Mouse (Mus musculus) lung, embryonic 14.5 days (tissue): Measurements from ENCODE around the gene 4930404H24Rik. TPM values are rescaled to one million over a fixed set of nuclear protein-coding genes. Genes with fewer than 3 reads are reported as not detected.

ENCODE experiments used
- ATAC-seq: fragments of 200-750 bp; cut with Nextera tagmentation; 2 replicates; pipeline ENCODE4 v1.8.0; 2017; ENCODE audit warnings: mild to moderate bottlenecking, moderate TSS enrichment, moderate library complexity; ENCODE audit not compliant: insufficient read depth
- DNase-seq: peaks from one replicate; pipeline ENCODE4 v3.0.0-alpha.2; 2015
- H3K27ac ChIP-seq: fragments of 300-500 bp; sonication (generic); 2 replicates; pipeline ENCODE4 v1.5.1; 2014; ENCODE audit warnings: low read depth, mild to moderate bottlenecking, moderate library complexity
- H3K27me3 ChIP-seq: fragments of 300-500 bp; sonication (generic); 2 replicates; pipeline ENCODE4 v1.6.1; 2014; ENCODE audit warnings: low read length, control low read depth; ENCODE audit not compliant: insufficient read depth
- H3K36me3 ChIP-seq: fragments of 300-500 bp; sonication (generic); 2 replicates; pipeline ENCODE4 v1.6.1; 2014; ENCODE audit warnings: control low read depth; ENCODE audit not compliant: insufficient read depth
- H3K4me1 ChIP-seq: fragments of 300-500 bp; sonication (generic); 2 replicates; pipeline ENCODE4 v1.6.1; 2014; ENCODE audit warnings: antibody characterized with exemption, control low read depth; ENCODE audit not compliant: insufficient read depth
- H3K4me2 ChIP-seq: fragments of 300-500 bp; sonication (generic); 2 replicates; pipeline ENCODE4 v1.6.1; 2014; ENCODE audit warnings: mild to moderate bottlenecking
- H3K4me3 ChIP-seq: fragments of 300-500 bp; sonication (generic); 2 replicates; pipeline ENCODE4 v1.5.1; 2014; ENCODE audit warnings: low read depth, low read length
- H3K9ac ChIP-seq: fragments of 300-500 bp; sonication (generic); 2 replicates; pipeline ENCODE4 v1.6.1; 2014
- H3K9me3 ChIP-seq: fragments of 300-500 bp; sonication (generic); 2 replicates; pipeline ENCODE4 v1.6.1; 2016; ENCODE audit warnings: low read depth, low read length, control low read depth
- CTCF ChIP-seq: IDR thresholded peaks from 2 replicates; pipeline ENCODE4 v1.5.1; 2016; ENCODE audit warnings: antibody characterized with exemption, low read depth
- WGBS: fragments of 180-500 bp; shearing (Covaris S2); extraction: QIAGEN DNeasy Blood & Tissue Kit; methylation state at CpG from one replicate; pipeline ENCODE4 v1.1.7; 2014; 5-methylcytosine and 5-hydroxymethylcytosine counted together
- polyA plus RNA-seq: library from polyadenylated mRNA; unstranded; fragments of >200 nt; fragmentation: Nextera tagmentation; extraction: Ambion mirVana; gene quantifications from 2 replicates; pipeline ENCODE4 v1.2.1, GENCODE M21; 2014

The 4930404H24Rik gene
- polyA plus RNA-seq, 1 experiment from 2014 or later, result not detected

DNA sequence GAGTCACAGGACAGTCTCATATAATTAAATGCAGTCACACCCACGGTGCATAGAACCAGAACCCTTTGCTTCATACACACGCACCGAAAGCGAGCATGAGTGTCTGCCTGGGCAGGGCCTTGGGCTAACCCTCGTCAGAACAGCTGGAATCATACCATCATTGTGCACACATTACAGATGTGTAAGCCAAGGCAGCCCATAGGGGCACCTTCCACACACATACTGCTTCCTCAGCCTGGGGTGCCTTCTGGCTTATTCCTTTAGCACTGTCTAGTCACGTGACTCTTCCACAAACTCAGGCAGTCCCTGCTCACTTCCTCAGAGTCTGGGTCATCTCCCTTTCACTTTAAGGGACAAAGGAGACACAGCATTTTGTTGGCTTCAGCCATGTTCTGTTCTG lies 3.7 kb downstream of the 4930404H24Rik start:
- WGBS, result 81% methylated on average over 6 of the region's 6 CpGs

GRCm38 (mm10) chr2:153496898-153497297 lies 4.3 kb downstream of the 4930404H24Rik start:
- no peak overlapping the region for H3K9ac ChIP-seq
- H3K4me2 ChIP-seq, result no peak overlapping the region
- H3K4me1 ChIP-seq, result peaks cover 30% of the 10 kb centered on the region
- DNase-seq (peak; percentile 36), ATAC-seq (no peak)
- peaks cover 4% of the 10 kb centered on the region; the same call in 1 of the 2 replicates for H3K27me3 ChIP-seq
- H3K4me3 ChIP-seq, result no peak overlapping the region
- no peaks in the 10 kb centered on the region for H3K9me3 ChIP-seq
- WGBS, result 51% methylated on average over 13 of the region's 13 CpGs
- H3K36me3 ChIP-seq, result no peaks in the 10 kb centered on the region
- H3K27ac ChIP-seq, result no peak overlapping the region
- no peak for TF ChIP-seq CTCF

More for the DNA sequence above, 3.7 kb downstream of the 4930404H24Rik start:
- Histone ChIP-seq H3K4me1 (peaks cover 30% of the 10 kb centered on the region), H3K27ac (0 out of 2 replicates have a peak overlapping the region, but pooled peaks have one; percentile 46), H3K27me3 (peaks cover 10% of the 10 kb centered on the region; the same call in 1 of the 2 replicates), H3K4me3 (no peak overlapping the region), H3K4me2 (no peak overlapping the region), H3K9me3 (no peaks in the 10 kb centered on the region), H3K36me3 (no peaks in the 10 kb centered on the region), H3K9ac (no peak overlapping the region)
- no peak for TF ChIP-seq CTCF
- no peak for DNase-seq
- no peak for ATAC-seq

DNA sequence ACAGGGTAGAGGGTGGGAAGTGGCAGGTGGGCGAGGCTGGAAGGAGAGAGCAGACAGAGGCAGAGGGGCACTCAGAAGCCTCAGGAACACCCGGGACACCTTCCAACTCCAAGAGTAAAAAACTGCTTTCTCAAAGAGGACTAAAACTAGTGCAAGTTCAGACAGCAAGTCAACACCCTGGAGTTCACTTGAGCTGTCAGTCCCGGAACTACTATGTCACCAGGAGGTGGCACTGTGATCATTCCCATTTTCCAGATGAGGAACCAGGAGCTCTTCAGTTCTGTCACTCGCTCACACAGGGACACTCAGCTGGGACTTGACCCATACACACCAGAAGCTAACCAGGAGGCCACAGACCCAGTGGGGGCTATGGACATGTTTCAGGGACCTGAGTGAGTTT lies 6.6 kb downstream of the 4930404H24Rik start:
- Histone ChIP-seq H3K4me2 (no peak overlapping the region), H3K4me3 (no peak overlapping the region), H3K9ac (no peak overlapping the region), H3K4me1 (peaks cover 17% of the 10 kb centered on the region), H3K9me3 (no peaks in the 10 kb centered on the region), H3K27ac (no peak overlapping the region), H3K27me3 (no peaks in the 10 kb centered on the region), H3K36me3 (no peaks in the 10 kb centered on the region)
- WGBS, result 49% methylated on average over 4 of the region's 4 CpGs
- peak; percentile 54; the same call in 1 of the 2 replicates for TF ChIP-seq CTCF
- DNase-seq, result peak; percentile 64
- no peak for ATAC-seq

DNA sequence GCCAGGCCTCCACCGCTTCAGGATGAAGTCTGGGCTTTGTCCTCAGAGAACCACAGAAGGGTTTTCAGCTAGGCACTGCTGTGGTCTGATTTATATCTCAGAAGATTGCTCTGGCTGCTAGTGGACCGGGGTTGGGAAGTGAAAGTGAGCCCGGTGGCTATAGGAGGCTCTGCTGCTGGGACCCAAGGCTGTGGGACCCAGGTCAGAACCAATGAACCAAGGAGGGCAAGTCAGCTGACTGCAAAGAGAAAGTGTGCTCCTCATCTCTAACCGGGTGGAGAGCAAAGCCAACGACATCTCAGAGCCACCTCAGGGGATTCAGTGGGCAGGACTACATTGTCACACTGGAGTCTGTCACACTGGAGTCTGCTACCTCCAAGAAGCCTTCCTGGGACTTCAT lies 13.8 kb downstream of the 4930404H24Rik start:
- WGBS, result 81% methylated on average over 5 of the region's 5 CpGs
- no peak for ATAC-seq
- Histone ChIP-seq H3K36me3 (no peaks in the 10 kb centered on the region), H3K4me1 (peaks cover 6% of the 10 kb centered on the region; the same call in 1 of the 2 replicates), H3K9me3 (no peaks in the 10 kb centered on the region), H3K9ac (no peak overlapping the region), H3K4me2 (no peak overlapping the region), H3K27ac (no peak overlapping the region), H3K27me3 (no peaks in the 10 kb centered on the region), H3K4me3 (no peak overlapping the region)
- no peak for TF ChIP-seq CTCF
- no peak for DNase-seq

- WGBS, result 91% methylated on average over 2 of the region's 2 CpGs
- TF ChIP-seq CTCF, result no peak
- no peak overlapping the region for H3K27ac ChIP-seq
- H3K4me3 ChIP-seq, result no peak overlapping the region
- H3K36me3 ChIP-seq, result no peaks in the 10 kb centered on the region
- H3K27me3 ChIP-seq, result no peaks in the 10 kb centered on the region
- no peak overlapping the region for H3K4me2 ChIP-seq
- ATAC-seq, result no peak
- no peak overlapping the region for H3K9ac ChIP-seq
- no peaks in the 10 kb centered on the region for H3K9me3 ChIP-seq
- H3K4me1 ChIP-seq, result peaks cover 6% of the 10 kb centered on the region; the same call in 1 of the 2 replicates
- no peak for DNase-seq
These were observed 15.4 kb downstream of the 4930404H24Rik start for GRCm38 (mm10) chr2:153507969-153508368.

- DNase-seq (no peak), ATAC-seq (no peak)
- no peak overlapping the region for H3K4me3 ChIP-seq
- 67% methylated on average over 3 of the region's 3 CpGs for WGBS
- H3K27ac ChIP-seq, result no peak overlapping the region
- no peak for TF ChIP-seq CTCF
- peaks cover 6% of the 10 kb centered on the region; the same call in 1 of the 2 replicates for H3K4me1 ChIP-seq
- no peaks in the 10 kb centered on the region for H3K36me3 ChIP-seq
- H3K9me3 ChIP-seq, result no peaks in the 10 kb centered on the region
- no peaks in the 10 kb centered on the region for H3K27me3 ChIP-seq
- no peak overlapping the region for H3K4me2 ChIP-seq
- no peak overlapping the region for H3K9ac ChIP-seq
These were observed 15.8 kb downstream of the 4930404H24Rik start for GRCm38 (mm10) chr2:153508405-153508804.

DNA sequence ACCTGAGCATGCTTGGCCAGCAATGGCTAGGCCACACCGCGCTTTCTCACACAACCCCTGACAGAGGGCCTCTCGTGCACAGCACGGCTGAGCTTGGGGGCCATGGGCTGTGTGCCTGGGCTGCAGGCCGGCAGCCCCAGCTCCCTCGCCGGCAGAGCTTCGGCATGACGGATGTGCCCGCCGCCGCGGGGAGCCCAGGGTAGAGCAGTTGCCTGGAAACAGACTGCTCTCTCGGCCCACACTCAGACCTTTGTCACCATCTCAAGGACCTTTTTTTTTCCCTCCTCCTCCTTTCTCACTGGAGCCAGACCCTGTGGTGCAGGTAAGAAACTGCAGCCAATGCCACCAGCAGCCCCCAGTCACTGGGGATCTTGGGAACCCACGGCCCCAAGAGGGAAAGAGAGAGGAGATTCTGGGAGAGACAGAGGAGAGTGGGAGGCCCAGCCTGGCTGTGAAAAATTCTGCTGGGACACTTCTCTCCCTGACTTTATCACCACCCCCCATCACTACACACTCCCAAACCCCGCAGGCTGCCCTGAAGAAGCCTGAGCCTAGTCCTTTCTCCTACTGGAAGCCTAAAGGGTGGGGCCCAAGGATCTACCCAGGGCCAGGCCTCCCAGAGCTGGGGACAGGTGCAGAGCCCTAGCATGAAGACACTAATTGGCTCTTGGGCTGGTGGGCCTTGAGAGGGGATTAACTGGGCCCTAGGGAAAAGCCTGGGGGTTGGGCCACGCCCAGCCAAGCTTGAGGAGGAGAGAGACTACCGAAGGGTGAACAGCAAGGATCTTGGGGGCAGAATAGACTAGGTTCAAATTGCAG lies 16.8 kb downstream of the 4930404H24Rik start:
- Histone ChIP-seq H3K4me1 (peaks cover 6% of the 10 kb centered on the region; the same call in 1 of the 2 replicates), H3K4me3 (no peak overlapping the region), H3K27ac (0 out of 2 replicates have a peak overlapping the region, but pooled peaks have one; percentile 33), H3K4me2 (peak overlapping the region; percentile 15; the same call in 1 of the 2 replicates), H3K9ac (no peak overlapping the region), H3K9me3 (no peaks in the 10 kb centered on the region), H3K27me3 (no peaks in the 10 kb centered on the region), H3K36me3 (no peaks in the 10 kb centered on the region)
- DNase-seq, result peak; percentile 63
- WGBS, result 11% methylated on average over 18 of the region's 18 CpGs
- peak; percentile 67 for ATAC-seq
- TF ChIP-seq CTCF, result no peak
